Mouse (Mus musculus) liver, embryonic 16.5 days (tissue): ENCODE results near the gene Ppan. TPM values are rescaled to one million over a fixed set of nuclear protein-coding genes. Genes with fewer than 3 reads are reported as not detected.

Experiments
- ATAC-seq: fragments of 200-750 bp; cut with Nextera tagmentation; 2 replicates; pipeline ENCODE4 v1.8.0; 2017; ENCODE audit warnings: low read depth, mild to moderate bottlenecking, moderate number of reproducible peaks, moderate library complexity
- H3K27ac ChIP-seq: fragments of 300-500 bp; sonication (generic); 2 replicates; pipeline ENCODE4 v1.5.1; 2014; ENCODE audit warnings: mild to moderate bottlenecking, low read length
- H3K27me3 ChIP-seq: fragments of 300-500 bp; sonication (generic); 2 replicates; pipeline ENCODE4 v1.6.1; 2014; ENCODE audit warnings: low read depth, low read length, mixed read lengths; ENCODE audit not compliant: control insufficient read depth, insufficient read depth
- H3K36me3 ChIP-seq: fragments of 300-500 bp; sonication (generic); 2 replicates; pipeline ENCODE4 v1.6.1; 2014; ENCODE audit warnings: mild to moderate bottlenecking; ENCODE audit not compliant: control insufficient read depth, insufficient read depth
- H3K4me1 ChIP-seq: fragments of 300-500 bp; sonication (generic); 2 replicates; pipeline ENCODE4 v1.6.1; 2014; ENCODE audit warnings: low read depth, low read length, mixed read lengths; ENCODE audit not compliant: control insufficient read depth
- H3K4me2 ChIP-seq: fragments of 300-500 bp; sonication (generic); 2 replicates; pipeline ENCODE4 v1.6.1; 2014; ENCODE audit warnings: low read depth, low read length, mixed read lengths
- H3K4me3 ChIP-seq: fragments of 300-500 bp; sonication (generic); 2 replicates; pipeline ENCODE4 v1.5.1; 2014; ENCODE audit warnings: low read depth, mild to moderate bottlenecking, low read length
- H3K9ac ChIP-seq: fragments of 300-500 bp; sonication (generic); 2 replicates; pipeline ENCODE4 v1.6.1; 2014; ENCODE audit warnings: low read depth, low read length
- H3K9me3 ChIP-seq: fragments of 300-500 bp; sonication (generic); replicated peaks from 2 replicates; pipeline ENCODE4 v1.6.1; 2016; ENCODE audit warnings: low read length; ENCODE audit not compliant: control insufficient read depth
- whole genome bisulfite sequencing: fragments of 180-500 bp; shearing (Covaris S2); extraction: QIAGEN DNeasy Blood & Tissue Kit; methylation state at CpG from one replicate; pipeline ENCODE4 v1.1.7; 2014; ENCODE audit not compliant: insufficient replicate concordance; 5-methylcytosine and 5-hydroxymethylcytosine counted together
- microRNA-seq: library from miRNA; unstranded; fragments of <30 nt; microRNA quantifications from one replicate; pipeline ENCODE4, GENCODE M21; 2016
- polyA plus RNA-seq: library from polyadenylated mRNA; unstranded; fragments of >200 nt; fragmentation: Nextera tagmentation; extraction: Ambion mirVana; gene quantifications from 2 replicates; pipeline ENCODE4 v1.2.1, GENCODE M21; 2015

The Ppan gene
- polyA plus RNA-seq, 1 experiment from 2014 or later: 42.9 TPM

DNA sequence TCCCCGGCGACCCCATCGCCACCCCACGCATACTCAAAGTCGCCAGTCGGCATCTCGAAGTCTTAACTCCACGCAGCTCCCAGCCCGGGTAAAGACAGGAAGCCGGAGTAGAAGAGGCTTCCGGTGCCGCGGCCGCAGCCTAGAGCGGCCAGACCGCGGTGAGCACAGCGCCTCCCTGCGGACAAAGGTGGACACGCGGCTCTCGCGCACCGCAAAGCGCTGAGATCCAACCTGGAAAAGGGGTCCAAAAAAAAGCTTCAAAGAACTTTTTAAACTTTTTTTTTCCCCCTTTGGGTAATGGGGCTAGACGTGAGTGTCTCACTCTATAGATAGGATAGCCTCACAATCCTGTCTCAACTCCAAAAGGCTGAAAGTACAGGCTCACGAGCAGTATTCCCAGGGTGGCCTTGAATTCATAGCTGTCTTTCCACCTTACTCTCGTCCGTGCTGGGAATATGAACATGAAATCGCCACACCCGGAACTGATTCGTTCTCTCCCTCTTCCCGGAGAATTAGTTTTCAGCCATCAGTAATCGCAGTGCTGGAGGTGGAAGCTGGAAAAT is 10.6 kb downstream of the Ppan start, which contains the start of gene Eif3g:
Gene Eif3g (minus strand): TSS at position 113 of the 563 bp plus-strand sequence.
- Histone ChIP-seq H3K4me1 (peaks cover 27% of the 10 kb centered on the region), H3K9ac (peak within 1 kb of the TSS; percentile 93), H3K27me3 (no peaks in the 10 kb centered on the region), H3K4me3 (peak within 1 kb of the TSS; percentile 95), H3K9me3 (no peaks in the 10 kb centered on the region), H3K27ac (peak within 1 kb of the TSS; percentile 81), H3K4me2 (peak within 1 kb of the TSS; percentile 95), H3K36me3 (peaks cover 29% of the 10 kb centered on the region)
- peak; percentile 81 for ATAC-seq
- WGBS: 5% methylated on average over 34 of the region's 34 CpGs

DNA sequence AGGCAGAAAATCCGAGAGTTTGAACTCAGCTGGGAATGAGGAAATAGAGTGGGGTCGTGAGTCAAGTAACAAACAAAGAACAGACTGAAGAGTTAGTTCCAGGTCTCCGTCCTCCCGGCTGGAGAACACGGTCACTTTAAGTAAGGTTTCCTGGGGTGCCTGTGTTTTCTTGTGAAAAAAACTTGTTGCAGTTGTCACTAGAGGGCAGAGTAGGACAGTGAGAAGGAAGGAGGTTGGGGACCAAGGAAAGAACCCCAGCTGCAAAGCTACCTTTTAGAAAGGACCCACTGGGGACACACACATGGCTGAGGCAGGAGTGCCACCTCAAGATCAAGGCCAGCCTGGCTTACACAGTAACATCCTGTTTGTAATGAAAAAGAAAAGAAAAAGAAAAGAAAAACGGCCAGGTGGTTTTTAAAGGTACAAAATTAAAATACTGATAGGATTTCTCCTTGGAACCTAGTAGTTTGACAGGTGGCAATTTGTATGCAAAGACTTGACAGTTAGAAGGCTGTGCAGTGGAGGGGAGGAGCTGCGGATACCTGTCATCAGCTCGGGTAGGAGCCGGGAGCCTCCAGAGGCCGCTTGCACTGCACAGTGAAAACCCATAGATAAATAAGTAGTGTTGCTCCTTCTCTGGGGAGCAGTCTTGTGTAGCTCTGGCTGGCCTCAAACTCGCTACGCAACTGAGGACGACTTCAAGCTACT is 13.6 kb downstream of the Ppan start:
- Histone ChIP-seq H3K27ac (peak overlapping the region; percentile 19; the same call in 1 of the 2 replicates), H3K9ac (peak overlapping the region; percentile 49; the same call in 1 of the 2 replicates), H3K27me3 (no peaks in the 10 kb centered on the region), H3K4me1 (peaks cover 27% of the 10 kb centered on the region), H3K9me3 (no peaks in the 10 kb centered on the region), H3K36me3 (peaks cover 13% of the 10 kb centered on the region), H3K4me2 (peak overlapping the region; percentile 38), H3K4me3 (no peak overlapping the region)
- ATAC-seq: peak; percentile 35
- 9% methylated on average over 13 of the region's 13 CpGs for WGBS

DNA sequence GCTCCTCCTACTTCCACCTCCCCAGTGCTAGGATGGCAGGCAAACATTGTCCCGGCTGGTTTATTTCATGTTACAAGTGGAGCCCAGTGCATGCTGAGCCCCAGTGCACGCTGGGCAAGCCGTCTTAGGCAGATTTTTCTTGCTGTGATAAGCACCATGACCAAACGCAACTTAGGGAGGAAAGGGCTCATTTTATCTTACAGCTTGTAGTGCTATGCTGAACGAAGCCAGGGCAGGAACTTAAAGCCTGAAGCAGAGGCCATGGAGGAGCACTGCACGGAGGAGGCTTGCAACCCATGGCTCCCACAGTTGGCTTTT is 14.2 kb downstream of the Ppan start:
- no peaks in the 10 kb centered on the region for H3K9me3 ChIP-seq
- peak overlapping the region; percentile 49; the same call in 1 of the 2 replicates for H3K9ac ChIP-seq
- H3K27me3 ChIP-seq: no peaks in the 10 kb centered on the region
- peak overlapping the region; percentile 19; the same call in 1 of the 2 replicates for H3K27ac ChIP-seq
- 11% methylated on average over 6 of the region's 6 CpGs for WGBS
- H3K36me3 ChIP-seq: peaks cover 18% of the 10 kb centered on the region
- no peak overlapping the region for H3K4me3 ChIP-seq
- H3K4me2 ChIP-seq: peak overlapping the region; percentile 38
- H3K4me1 ChIP-seq: peaks cover 22% of the 10 kb centered on the region
- ATAC-seq: peak; percentile 46

DNA sequence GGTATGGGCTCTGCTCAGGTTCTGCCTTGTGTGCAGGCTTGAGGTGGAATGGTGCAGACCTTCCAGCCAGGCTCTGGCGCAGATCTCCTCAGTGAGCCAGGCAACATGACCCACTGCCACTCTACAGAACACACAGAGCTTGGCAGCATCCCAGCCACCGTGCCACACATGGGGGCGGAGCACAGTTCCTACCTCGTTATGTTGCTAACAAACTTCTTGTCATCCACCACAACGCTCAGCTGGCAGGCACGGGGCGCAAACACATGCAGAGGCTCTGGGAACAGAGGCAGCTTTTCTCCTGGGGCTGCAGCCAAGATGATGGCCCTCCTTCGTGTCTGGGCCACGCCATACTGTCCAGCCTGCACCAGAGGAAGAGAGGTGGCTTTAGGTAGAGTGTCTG is 22.0 kb downstream of the Ppan start:
- ATAC-seq: no peak
- Histone ChIP-seq H3K4me3 (no peak overlapping the region), H3K27ac (no peak overlapping the region), H3K27me3 (no peaks in the 10 kb centered on the region), H3K36me3 (peaks cover 94% of the 10 kb centered on the region), H3K9me3 (no peaks in the 10 kb centered on the region), H3K9ac (no peak overlapping the region), H3K4me1 (no peaks in the 10 kb centered on the region), H3K4me2 (no peak overlapping the region)
- WGBS: 83% methylated on average over 9 of the region's 9 CpGs

DNA sequence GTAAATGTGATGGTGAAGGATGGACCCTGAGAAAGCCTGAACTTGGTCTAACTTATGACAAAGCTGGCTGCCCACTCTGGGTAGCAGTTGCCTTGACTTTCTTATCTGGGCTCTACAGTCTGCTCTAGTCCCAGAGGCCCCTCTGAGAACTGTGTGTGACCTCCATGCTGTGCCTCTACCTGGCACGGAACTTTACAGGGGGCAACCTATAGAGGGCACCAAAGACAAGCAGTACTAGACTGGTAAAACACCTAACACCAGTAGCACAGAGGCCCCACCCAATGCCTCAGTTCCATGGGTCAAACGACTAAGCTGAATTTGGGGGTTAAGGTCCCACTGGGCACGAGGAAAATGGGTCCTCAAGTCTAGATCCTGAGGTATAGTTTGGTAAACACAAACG is 28.2 kb downstream of the Ppan start:
- Histone ChIP-seq H3K9ac (no peak overlapping the region), H3K4me2 (no peak overlapping the region), H3K4me1 (no peaks in the 10 kb centered on the region), H3K27me3 (no peaks in the 10 kb centered on the region), H3K36me3 (peaks cover 97% of the 10 kb centered on the region), H3K9me3 (no peaks in the 10 kb centered on the region), H3K4me3 (no peak overlapping the region), H3K27ac (no peak overlapping the region)
- peak; percentile 71 for ATAC-seq
- 66% methylated on average over 4 of the region's 4 CpGs for WGBS

DNA sequence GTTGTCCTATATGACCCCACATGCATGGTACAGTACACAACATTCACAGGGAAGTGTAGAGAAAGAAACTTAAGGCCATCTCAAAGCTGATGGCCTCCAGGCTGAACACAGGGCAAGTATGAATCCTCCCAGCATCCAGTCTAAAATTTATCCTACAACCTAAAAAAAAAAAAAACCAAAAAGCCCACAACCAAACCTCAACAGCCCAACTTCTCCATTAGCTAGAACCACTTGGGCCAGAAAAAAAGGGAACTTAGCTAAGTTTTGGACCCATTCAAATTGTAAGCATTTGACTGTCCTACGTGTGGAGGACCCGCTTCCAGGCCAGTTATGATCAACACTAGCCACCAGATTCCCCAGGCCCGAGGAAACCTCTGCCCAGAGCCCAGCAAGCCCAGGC is 35.3 kb downstream of the Ppan start:
- no peak overlapping the region for H3K4me2 ChIP-seq
- no peak overlapping the region for H3K9ac ChIP-seq
- no peaks in the 10 kb centered on the region for H3K4me1 ChIP-seq
- no peak overlapping the region for H3K4me3 ChIP-seq
- ATAC-seq: no peak
- peaks cover 91% of the 10 kb centered on the region for H3K36me3 ChIP-seq
- no peaks in the 10 kb centered on the region for H3K27me3 ChIP-seq
- no peaks in the 10 kb centered on the region for H3K9me3 ChIP-seq
- H3K27ac ChIP-seq: no peak overlapping the region
- 84% methylated on average over 3 of the region's 3 CpGs for WGBS

Small RNA genes within 50 kb of the gene (microRNA-seq; reads per million reads assigned to microRNA genes)
- gene Mir7081: not detected

Other genes starting within 250 kb of the Ppan start
- 207 and 235 TPM in 2 replicates for gene Ubl5, start 245.3 kb upstream of the Ppan start, polyA plus RNA-seq
- gene Fbxl12, start 243.4 kb upstream of the Ppan start, polyA plus RNA-seq: 4.8 and 5.9 TPM in 2 replicates
- 19.4 and 19.7 TPM in 2 replicates for gene Pin1, start 236.1 kb upstream of the Ppan start, polyA plus RNA-seq
- 0.20 and 0.25 TPM in 2 replicates for gene Olfm2, start 141.8 kb upstream of the Ppan start, polyA plus RNA-seq
- gene Col5a3, start 73.1 kb upstream of the Ppan start, polyA plus RNA-seq: 0.19 and 0.33 TPM in 2 replicates
- not detected in 2 replicates for gene Rdh8, start 69.7 kb upstream of the Ppan start, polyA plus RNA-seq
- gene A230050P20Rik, start 19.5 kb upstream of the Ppan start, polyA plus RNA-seq: 4.4 and 6.7 TPM in 2 replicates
- 8.8 and 10.0 TPM in 2 replicates for gene Angptl6, start 8.4 kb upstream of the Ppan start, polyA plus RNA-seq
- gene Eif3g, start 10.4 kb downstream of the Ppan start, polyA plus RNA-seq: 149 and 161 TPM in 2 replicates
- 53.4 and 55.7 TPM in 2 replicates for gene Dnmt1, start 71.7 kb downstream of the Ppan start, polyA plus RNA-seq
- gene S1pr2, start 88.6 kb downstream of the Ppan start, polyA plus RNA-seq: 3.1 and 3.5 TPM in 2 replicates
- 58.0 and 59.8 TPM in 2 replicates for gene Mrpl4, start 114.6 kb downstream of the Ppan start, polyA plus RNA-seq
- 10.6 and 11.9 TPM in 2 replicates for gene Icam1, start 127.8 kb downstream of the Ppan start, polyA plus RNA-seq
- gene Icam4, start 141.2 kb downstream of the Ppan start, polyA plus RNA-seq: 172 and 184 TPM in 2 replicates
- gene Icam5, start 143.9 kb downstream of the Ppan start, polyA plus RNA-seq: 0.26 and 0.30 TPM in 2 replicates
- 0.43 TPM in 1 of 2 replicates, not detected in the other for gene Zglp1, start 178.9 kb downstream of the Ppan start, polyA plus RNA-seq
- 0.18 and 0.20 TPM in 2 replicates for gene Gm49373, start 184.9 kb downstream of the Ppan start, polyA plus RNA-seq
- gene Fdx1l, start 185.4 kb downstream of the Ppan start, polyA plus RNA-seq: 26.5 and 26.6 TPM in 2 replicates
- gene Gm38431, start 203.8 kb downstream of the Ppan start, polyA plus RNA-seq: 0.85 and 1.6 TPM in 2 replicates
- 17.6 and 19.8 TPM in 2 replicates for gene Raver1, start 203.8 kb downstream of the Ppan start, polyA plus RNA-seq
- gene Tyk2, start 243.1 kb downstream of the Ppan start, polyA plus RNA-seq: 8.0 and 8.9 TPM in 2 replicates